Mouse (Mus musculus): ENCODE data around the gene Il3.

DNA sequence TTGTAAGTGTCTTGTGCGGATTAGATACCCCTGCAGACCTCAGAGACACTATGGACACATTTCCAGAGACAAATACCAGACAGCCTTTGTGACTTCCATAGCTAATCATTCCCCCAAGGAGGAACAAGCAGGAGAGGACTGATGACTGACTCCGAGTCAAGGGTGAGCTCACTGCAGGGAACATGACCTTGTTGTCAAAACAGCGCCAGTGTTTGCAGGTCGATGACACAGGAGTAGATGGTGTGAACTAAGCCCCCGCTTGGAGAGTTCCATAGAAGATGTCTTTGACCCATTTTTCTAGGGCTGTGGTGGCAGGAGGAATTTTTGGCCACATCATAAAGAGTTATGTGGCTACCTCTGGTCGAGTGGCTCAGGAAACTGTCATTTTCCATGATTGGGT, 51.0 kb downstream of the Il3 start:
- TF ChIP-seq CTCF (IDR thresholded peaks at IDR 0.05; ENCODE audit: insufficient read depth, low read depth, low read length) (no peak), POLR2A (IDR thresholded peaks at IDR 0.05; ENCODE audit: insufficient read depth, low read depth, low read length) (no peak)

All from olfactory bulb, adult 2 months (tissue).